Mouse (Mus musculus): ENCODE measurements around the gene Lrrtm4.

DNA sequence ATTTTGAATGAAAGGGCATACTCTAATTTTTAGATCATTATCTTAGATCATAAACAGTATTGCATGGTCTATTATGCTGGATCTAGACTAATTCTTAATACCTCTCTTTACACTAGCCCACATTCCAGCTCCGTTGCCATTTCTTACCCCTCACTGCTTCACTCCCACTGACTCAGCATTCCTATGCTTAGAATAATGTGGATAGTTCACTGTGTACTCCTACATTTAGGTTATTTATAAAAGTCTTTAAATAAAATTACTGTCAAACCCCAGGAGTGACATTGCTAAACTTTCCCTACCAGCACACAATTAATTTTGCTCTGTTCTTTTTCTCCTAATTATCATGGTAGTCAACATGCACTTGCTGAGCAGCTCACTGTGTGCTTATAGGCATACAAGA lies 107.7 kb downstream of the Lrrtm4 start:
- TF ChIP-seq CTCF (IDR thresholded peaks at IDR 0.05; ENCODE audit: borderline replicate concordance, insufficient read depth, low read length) (no peak), POLR2A (IDR thresholded peaks at IDR 0.05; ENCODE audit: low read depth, low read length) (no peak)

Data from embryonic fibroblast, embryonic 13.5 days (primary cell).